8 mouse cellular contexts compared by ENCODE assay signal in genomic region chr5:102069051-102069766, GRCm38 (mm10). TPM values are rescaled to one million over a fixed set of nuclear protein-coding genes. Genes with fewer than 3 reads are reported as not detected.
DNase-seq lines count a peak whose midpoint lies in the region; ATAC-seq and TF ChIP-seq lines count a peak whose summit lies in the region.

No protein-coding gene starts in this region.

- H3K4me3 ChIP-seq in thymus, adult 2 months (ENCODE audit: control insufficient read depth, insufficient read depth, low read length): peak overlapping the region; percentile 39
- peak overlapping the region; percentile 90 for H3K4me3 ChIP-seq in embryonic facial prominence, embryonic 13.5 days
- H3K4me3 ChIP-seq in heart, embryonic 11.5 days (ENCODE audit: low read depth, low read length): peak overlapping the region; percentile 87
- peak overlapping the region; percentile 96 for H3K4me3 ChIP-seq in liver, postnatal 0 days (ENCODE audit: low read depth, low read length)
- peak overlapping the region; percentile 95 for H3K4me3 ChIP-seq in neural tube, embryonic 12.5 days

- TF ChIP-seq POLR2A in thymus, adult 2 months (IDR thresholded peaks at IDR 0.05; ENCODE audit: control insufficient read depth, extremely low read depth, insufficient read depth, low read length, poor library complexity): no peak

- H3K4me1 ChIP-seq in thymus, adult 2 months (replicated peaks; ENCODE audit: control insufficient read depth, insufficient read depth, low read length): no peaks in the 10 kb centered on the region
- peaks cover 33% of the 10 kb centered on the region for H3K4me1 ChIP-seq in embryonic facial prominence, embryonic 13.5 days
- H3K4me1 ChIP-seq in heart, embryonic 11.5 days (ENCODE audit: control insufficient read depth, insufficient read depth, low read length): 0 out of 2 replicates have a peak, but pooled peaks cover 8% of the 10 kb centered on the region
- H3K4me1 ChIP-seq in liver, postnatal 0 days (ENCODE audit: insufficient read depth): peaks cover 8% of the 10 kb centered on the region
- H3K4me1 ChIP-seq in neural tube, embryonic 12.5 days: peaks cover 27% of the 10 kb centered on the region

- peak; percentile 72 for ATAC-seq in embryonic facial prominence, embryonic 13.5 days (ENCODE audit: insufficient number of reproducible peaks, insufficient read depth, low FRiP score, low TSS enrichment, low read depth)
- peak; percentile 81 for ATAC-seq in heart, embryonic 11.5 days (replicated peaks; ENCODE audit: insufficient number of reproducible peaks, low FRiP score, low TSS enrichment)
- ATAC-seq in liver, postnatal 0 days: peak; percentile 76
- ATAC-seq in neural tube, embryonic 12.5 days (ENCODE audit: low FRiP score, low read depth): peak; percentile 82

- DNase-seq in thymus, adult 2 months: no peak
- no peak for DNase-seq in thymus, postnatal 0 days (ENCODE audit: low spot score)
- DNase-seq in kidney, postnatal 10 days: peak; percentile 81
- peak; percentile 64 for DNase-seq in liver, postnatal 0 days
- DNase-seq in yolk sac, embryonic 10.5 days (ENCODE audit: low spot score): peak; percentile 65

- peak overlapping the region; percentile 82 for H3K4me2 ChIP-seq in embryonic facial prominence, embryonic 13.5 days
- peak overlapping the region; percentile 84 for H3K4me2 ChIP-seq in heart, embryonic 11.5 days
- H3K4me2 ChIP-seq in liver, postnatal 0 days (ENCODE audit: low read depth, low read length): peak overlapping the region; percentile 94
- peak overlapping the region; percentile 70 for H3K4me2 ChIP-seq in neural tube, embryonic 12.5 days (replicated peaks)

- peaks cover 11% of the 10 kb centered on the region for H3K27me3 ChIP-seq in thymus, adult 2 months (ENCODE audit: control insufficient read depth, insufficient read depth, low read length)
- H3K27me3 ChIP-seq in embryonic facial prominence, embryonic 13.5 days: no peaks in the 10 kb centered on the region
- no peaks in the 10 kb centered on the region for H3K27me3 ChIP-seq in heart, embryonic 11.5 days (ENCODE audit: control insufficient read depth, insufficient read depth, low read length)
- H3K27me3 ChIP-seq in liver, postnatal 0 days (ENCODE audit: insufficient read depth, low read length): no peaks in the 10 kb centered on the region
- no peaks in the 10 kb centered on the region for H3K27me3 ChIP-seq in neural tube, embryonic 12.5 days (replicated peaks)

- peak overlapping the region; percentile 97 for H3K9ac ChIP-seq in embryonic facial prominence, embryonic 13.5 days
- H3K9ac ChIP-seq in heart, embryonic 11.5 days (ENCODE audit: low read depth, low read length): peak overlapping the region; percentile 96
- peak overlapping the region; percentile 97 for H3K9ac ChIP-seq in liver, postnatal 0 days (replicated peaks)
- peak overlapping the region; percentile 100 for H3K9ac ChIP-seq in neural tube, embryonic 12.5 days

- H3K36me3 ChIP-seq in thymus, adult 2 months (ENCODE audit: control insufficient read depth, insufficient read depth, low read length): no peaks in the 10 kb centered on the region
- H3K36me3 ChIP-seq in embryonic facial prominence, embryonic 13.5 days: peaks cover 3% of the 10 kb centered on the region; the same call in 1 of the 2 replicates
- H3K36me3 ChIP-seq in heart, embryonic 11.5 days (ENCODE audit: control insufficient read depth, insufficient read depth, low read length): peaks cover 4% of the 10 kb centered on the region; the same call in 1 of the 2 replicates
- no peaks in the 10 kb centered on the region for H3K36me3 ChIP-seq in liver, postnatal 0 days (replicated peaks; ENCODE audit: insufficient read depth, low read length)
- no peaks in the 10 kb centered on the region for H3K36me3 ChIP-seq in neural tube, embryonic 12.5 days

- no peak overlapping the region for H3K27ac ChIP-seq in thymus, adult 2 months (ENCODE audit: control insufficient read depth, insufficient read depth, low read length)
- peak overlapping the region; percentile 98 for H3K27ac ChIP-seq in embryonic facial prominence, embryonic 13.5 days
- peak overlapping the region; percentile 89 for H3K27ac ChIP-seq in heart, embryonic 11.5 days (ENCODE audit: low read depth, low read length)
- peak overlapping the region; percentile 96 for H3K27ac ChIP-seq in liver, postnatal 0 days (ENCODE audit: low read depth)
- H3K27ac ChIP-seq in neural tube, embryonic 12.5 days: peak overlapping the region; percentile 98

- no peak for TF ChIP-seq CTCF in thymus, adult 2 months (IDR thresholded peaks at IDR 0.05; ENCODE audit: borderline replicate concordance, control insufficient read depth, extremely low read depth, insufficient read depth, low read length, poor library complexity)
- TF ChIP-seq CTCF in liver, postnatal 0 days (IDR thresholded peaks at IDR 0.05; ENCODE audit: low read depth): peak; percentile 24; the same call in 1 of the 2 replicates

- WGBS in thymus, adult 2 months: 2% methylated on average over 89 of the region's 92 CpGs
- WGBS in embryonic facial prominence, embryonic 13.5 days: under 1% methylated on average over 70 of the region's 92 CpGs
- under 1% methylated on average over 63 of the region's 92 CpGs for WGBS in heart, embryonic 11.5 days (ENCODE audit: insufficient replicate concordance)
- under 1% methylated on average over 58 of the region's 92 CpGs for WGBS in liver, postnatal 0 days (ENCODE audit: insufficient replicate concordance)
- under 1% methylated on average over 77 of the region's 92 CpGs for WGBS in neural tube, embryonic 12.5 days

- TF ChIP-seq EP300 in liver, postnatal 0 days (IDR thresholded peaks at IDR 0.05; ENCODE audit: low read depth): no peak

- no peaks in the 10 kb centered on the region for H3K9me3 ChIP-seq in embryonic facial prominence, embryonic 13.5 days
- H3K9me3 ChIP-seq in heart, embryonic 11.5 days (replicated peaks; ENCODE audit: control insufficient read depth, low read length): no peaks in the 10 kb centered on the region
- H3K9me3 ChIP-seq in liver, postnatal 0 days (ENCODE audit: low read length): no peaks in the 10 kb centered on the region
- H3K9me3 ChIP-seq in neural tube, embryonic 12.5 days: no peaks in the 10 kb centered on the region

RNA-seq across cellular contexts. Expression of gene Wdfy3, which starts 0.5 kb away (rescaled TPM):
- polyA plus RNA-seq in thymus, adult 2 months (2012; rRNA removed): 6.2 and 6.8 TPM in 2 replicates
- 1.9 and 2.0 TPM in 2 replicates for polyA plus RNA-seq in thymus, postnatal 0 days (2015; fragmentation: Nextera tagmentation; extraction: Ambion mirVana)
- 19.1 and 20.5 TPM in 2 replicates for polyA plus RNA-seq in embryonic facial prominence, embryonic 13.5 days (2015; fragmentation: Nextera tagmentation; extraction: Ambion mirVana)
- 11.8 and 14.3 TPM in 2 replicates for polyA plus RNA-seq in heart, embryonic 11.5 days (2014; fragmentation: Nextera tagmentation; extraction: Ambion mirVana)
- polyA plus RNA-seq in liver, postnatal 0 days (2015; fragmentation: Nextera tagmentation; extraction: Ambion mirVana): 4.4 and 5.0 TPM in 2 replicates
- 34.1 and 36.5 TPM in 2 replicates for polyA plus RNA-seq in neural tube, embryonic 12.5 days (2016; fragmentation: Nextera tagmentation; extraction: Ambion mirVana)

Comparison
In these comparisons a context has a peak if more than half of its experiments do, and no peak if none do; other contexts are left out.
1. DNase-seq: peak in kidney, postnatal 10 days (single experiment), liver, postnatal 0 days (single experiment) and yolk sac, embryonic 10.5 days (single experiment); none in thymus, adult 2 months (single experiment) and thymus, postnatal 0 days (single experiment).
2. H3K4me3 ChIP-seq: peak in every context shown above with its lines; median percentile 96 in liver, postnatal 0 days; 95 in neural tube, embryonic 12.5 days; 90 in embryonic facial prominence, embryonic 13.5 days; 87 in heart, embryonic 11.5 days; 39 in thymus, adult 2 months.
3. Peak in every context shown above with its lines, with median percentiles within 50 percentile points of each other: ATAC-seq, H3K4me2 ChIP-seq and H3K9ac ChIP-seq.